Mouse (Mus musculus) MEL (cell line): ENCODE measurements at regions not wholly inside any gene's neighbourhood (a gene's known extent, or its start where the extent isn't known, plus 50 kb on each side); places are given as distances from the start of the nearest gene placed in this dataset.

ENCODE experiments used
- EP300 ChIP-seq, 2 experiments: IDR thresholded peaks; 2 replicates each; pipeline ENCODE4 v1.6.1; 2011; ENCODE audit warnings: improper control_type of control experiment in 2 of 2, low read length in 2 of 2, low read depth in 1 of 2, mild to moderate bottlenecking in 1 of 2
- POLR2A ChIP-seq, 2 experiments: IDR thresholded peaks; 2 replicates each; pipeline ENCODE4 v1.6.1; 2011 to 2012; ENCODE audit warnings: low read length in 2 of 2, mild to moderate bottlenecking in 2 of 2, control low read depth in 1 of 2, improper control_type of control experiment in 1 of 2, low read depth in 1 of 2, moderate library complexity in 1 of 2; ENCODE audit not compliant: control insufficient read depth in 1 of 2, insufficient read depth in 1 of 2, poor library complexity in 1 of 2
- USF1 ChIP-seq: IDR thresholded peaks from 2 replicates; pipeline ENCODE4 v1.6.1; 2014; ENCODE audit warnings: low read depth, mild to moderate bottlenecking, inconsistent platforms, low read length, improper control_type of control experiment, moderate library complexity

DNA sequence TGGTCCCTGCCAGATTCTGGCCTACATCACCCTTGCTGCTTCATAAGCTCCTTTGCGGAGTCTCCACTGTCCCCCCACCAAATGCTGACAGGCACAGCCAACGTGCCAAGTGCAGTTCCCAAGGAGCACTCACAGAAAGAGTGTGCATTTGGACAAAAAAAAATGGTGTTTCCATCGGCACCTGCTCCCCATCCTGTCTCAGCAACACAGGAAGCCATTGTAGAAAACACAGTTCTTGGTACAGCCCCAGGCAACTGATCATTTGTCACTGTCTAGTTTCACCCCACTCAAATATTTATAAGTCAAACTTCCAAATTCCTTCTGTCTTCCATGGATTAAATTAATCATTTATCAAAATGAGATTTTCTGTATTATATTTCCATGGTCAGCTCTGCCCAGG, 112.5 kb upstream of the Gas1 start:
- TF ChIP-seq EP300 (IDR thresholded peaks at IDR 0.05; ENCODE audit: low read depth in 1 of 2, low read length in 2 of 2) (no peak), POLR2A (IDR thresholded peaks at IDR 0.05; ENCODE audit: control insufficient read depth in 1 of 2, insufficient read depth in 1 of 2, low read depth in 1 of 2, low read length in 2 of 2, poor library complexity in 1 of 2) (no peak), USF1 (no peak)
